Mouse (Mus musculus) testis, adult 2 months (tissue): ENCODE measurements around the gene Smg6. TPM values are rescaled to one million over a fixed set of nuclear protein-coding genes. Genes with fewer than 3 reads are reported as not detected.

ENCODE experiments used
- H3K27ac ChIP-seq: fragments of 200-500 bp; 2 replicates; pipeline ENCODE4 v1.5.1; 2012; ENCODE audit warnings: low read depth, low read length; ENCODE audit not compliant: control insufficient read depth, insufficient read depth
- H3K27me3 ChIP-seq: fragments of 200-500 bp; 2 replicates; pipeline ENCODE4 v1.6.1; 2012; ENCODE audit warnings: mild to moderate bottlenecking, low read length, moderate library complexity; ENCODE audit not compliant: control insufficient read depth, insufficient read depth
- H3K36me3 ChIP-seq: fragments of 200-500 bp; 2 replicates; pipeline ENCODE4 v1.6.1; 2012; ENCODE audit warnings: mild to moderate bottlenecking, low read length; ENCODE audit not compliant: control insufficient read depth, insufficient read depth
- H3K4me1 ChIP-seq: fragments of 200-500 bp; 2 replicates; pipeline ENCODE4 v1.6.1; 2012; ENCODE audit warnings: low read length; ENCODE audit not compliant: control insufficient read depth, insufficient read depth
- H3K4me3 ChIP-seq: fragments of 200-500 bp; 2 replicates; pipeline ENCODE4 v1.5.1; 2012; ENCODE audit warnings: low read depth, mild to moderate bottlenecking, low read length, moderate library complexity, mixed read lengths; ENCODE audit not compliant: control insufficient read depth
- CTCF ChIP-seq: fragments of 200-500 bp; IDR thresholded peaks from 2 replicates; pipeline ENCODE4 v1.5.1; 2012; ENCODE audit warnings: low read depth, mild to moderate bottlenecking, inconsistent platforms, low read length, moderate library complexity; ENCODE audit not compliant: control insufficient read depth, insufficient read depth, insufficient replicate concordance
- POLR2A ChIP-seq: fragments of 200-500 bp; IDR thresholded peaks from 2 replicates; pipeline ENCODE4 v1.6.1; 2012; ENCODE audit warnings: low read depth, mild to moderate bottlenecking, inconsistent platforms, low read length, moderate library complexity; ENCODE audit not compliant: control insufficient read depth
- polyA plus RNA-seq: library from polyadenylated mRNA; depleted of rRNA; stranded (reverse); fragments of >200 nt; gene quantifications from 2 replicates; pipeline ENCODE4 v1.2.3, GENCODE M21; 2012

Gene Smg6
- polyA plus RNA-seq, 1 experiment = 76.8 TPM

DNA sequence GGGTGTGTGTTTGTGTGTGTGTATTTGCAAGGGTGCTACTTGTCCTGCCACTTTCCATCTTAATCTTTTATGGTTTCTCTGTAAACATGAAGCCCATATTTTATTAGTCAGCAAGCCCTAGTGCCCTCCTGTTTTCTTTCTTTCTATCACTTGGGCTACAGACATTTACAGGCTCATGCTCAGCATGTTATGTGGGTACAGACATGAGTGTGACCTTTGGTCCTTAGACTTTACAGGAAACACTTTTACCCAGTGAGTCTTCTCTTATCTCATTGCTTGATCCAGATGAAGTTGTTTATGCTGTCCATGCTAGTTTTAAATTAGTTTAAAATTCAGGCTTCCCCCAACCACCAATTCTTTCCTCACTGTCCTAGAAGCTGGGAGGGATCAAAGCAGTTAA, 36.3 kb downstream of the Smg6 start:
- Histone ChIP-seq H3K36me3 (peaks cover 1% of the 10 kb centered on the region; the same call in 1 of the 2 replicates), H3K4me1 (no peaks in the 10 kb centered on the region), H3K4me3 (no peak overlapping the region), H3K27me3 (no peaks in the 10 kb centered on the region), H3K27ac (no peak overlapping the region)
- TF ChIP-seq CTCF (no peak), POLR2A (no peak)

DNA sequence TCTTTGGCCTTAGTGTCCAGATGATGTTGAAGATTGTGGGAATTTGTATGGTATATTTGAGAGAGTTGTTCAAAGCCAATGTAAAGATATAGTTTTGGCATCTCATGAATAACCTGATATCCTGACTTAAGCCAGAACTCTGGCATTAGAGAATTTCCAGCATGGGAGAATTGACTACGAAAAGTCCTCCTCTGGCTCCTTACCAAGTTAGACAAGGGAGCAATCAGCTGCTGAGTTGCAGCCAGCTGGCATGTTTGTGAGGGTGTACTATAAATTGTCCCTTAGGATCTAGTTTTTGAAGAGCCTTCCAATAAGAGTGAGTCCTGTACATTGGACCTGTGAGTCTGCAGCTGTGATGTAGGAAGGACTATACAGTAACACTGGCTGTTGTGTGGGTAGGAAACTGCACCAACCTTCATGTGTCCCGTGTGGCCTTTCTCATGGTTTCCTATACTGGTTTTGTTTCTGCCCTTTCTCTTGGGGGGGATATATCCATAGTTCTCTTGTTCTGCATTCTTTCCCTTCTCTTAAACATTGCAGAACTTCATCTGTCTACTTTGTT, 37.3 kb downstream of the Smg6 start:
- H3K4me3 ChIP-seq = no peak overlapping the region
- H3K4me1 ChIP-seq = no peaks in the 10 kb centered on the region
- H3K27me3 ChIP-seq = no peaks in the 10 kb centered on the region
- H3K27ac ChIP-seq = no peak overlapping the region
- peaks cover 1% of the 10 kb centered on the region; the same call in 1 of the 2 replicates for H3K36me3 ChIP-seq
- TF ChIP-seq CTCF (no peak), POLR2A (no peak)

GRCm38 (mm10) chr11:74965516-74965915, 39.9 kb downstream of the Smg6 start:
- H3K36me3 ChIP-seq = peaks cover 1% of the 10 kb centered on the region; the same call in 1 of the 2 replicates
- H3K4me3 ChIP-seq = no peak overlapping the region
- no peaks in the 10 kb centered on the region for H3K4me1 ChIP-seq
- TF ChIP-seq CTCF (no peak), POLR2A (no peak)
- H3K27ac ChIP-seq = no peak overlapping the region
- H3K27me3 ChIP-seq = no peaks in the 10 kb centered on the region

DNA sequence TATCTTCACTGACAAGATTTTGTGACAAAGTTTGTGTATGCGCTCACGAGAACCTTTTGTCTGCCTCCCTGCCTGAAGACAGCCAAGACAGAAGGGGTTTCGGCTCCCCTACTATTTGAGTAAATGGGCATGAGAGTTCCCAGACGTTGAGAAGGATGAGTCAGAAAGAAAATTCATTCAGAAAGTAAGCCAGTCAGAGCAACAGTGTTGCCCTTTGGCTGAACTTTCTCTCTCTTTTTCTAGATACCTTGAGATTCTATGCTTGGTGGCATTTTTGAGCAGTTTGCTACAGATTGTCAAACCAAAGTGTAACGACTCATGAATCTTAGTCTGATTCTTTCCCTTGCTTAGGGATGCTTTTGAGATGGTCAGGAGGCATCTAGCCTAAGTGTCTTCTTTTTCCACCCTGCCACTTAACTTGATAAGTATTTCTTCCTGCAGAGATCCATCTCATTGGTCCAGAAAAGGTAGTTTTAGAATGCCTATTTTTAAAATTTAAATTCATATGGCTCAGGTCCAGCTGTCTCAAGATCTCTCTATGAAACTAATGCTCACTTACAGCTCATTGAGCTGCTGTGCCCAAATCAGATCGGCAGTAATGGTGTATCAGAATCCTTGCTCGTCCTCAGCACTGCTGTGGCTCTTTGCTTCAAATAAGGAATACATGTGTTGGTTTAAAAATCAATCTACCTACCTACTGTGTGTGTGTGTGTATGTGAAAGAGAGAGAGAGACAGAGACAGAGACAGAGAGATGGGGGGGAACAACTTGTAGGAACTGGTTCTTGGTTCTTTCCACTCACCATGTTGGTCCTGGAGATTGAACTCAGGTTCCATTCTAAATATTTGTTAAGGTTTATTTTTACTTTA, 47.9 kb downstream of the Smg6 start:
- Histone ChIP-seq H3K27ac (no peak overlapping the region), H3K4me3 (no peak overlapping the region), H3K4me1 (no peaks in the 10 kb centered on the region), H3K27me3 (no peaks in the 10 kb centered on the region), H3K36me3 (no peaks in the 10 kb centered on the region)
- TF ChIP-seq POLR2A (no peak), CTCF (no peak)

- Histone ChIP-seq H3K27me3 (no peaks in the 10 kb centered on the region), H3K27ac (no peak overlapping the region), H3K36me3 (no peaks in the 10 kb centered on the region), H3K4me1 (no peaks in the 10 kb centered on the region), H3K4me3 (no peak overlapping the region)
- TF ChIP-seq POLR2A (no peak), CTCF (no peak)
Observed at GRCm38 (mm10) chr11:74974615-74975014, 49.0 kb downstream of the Smg6 start.

DNA sequence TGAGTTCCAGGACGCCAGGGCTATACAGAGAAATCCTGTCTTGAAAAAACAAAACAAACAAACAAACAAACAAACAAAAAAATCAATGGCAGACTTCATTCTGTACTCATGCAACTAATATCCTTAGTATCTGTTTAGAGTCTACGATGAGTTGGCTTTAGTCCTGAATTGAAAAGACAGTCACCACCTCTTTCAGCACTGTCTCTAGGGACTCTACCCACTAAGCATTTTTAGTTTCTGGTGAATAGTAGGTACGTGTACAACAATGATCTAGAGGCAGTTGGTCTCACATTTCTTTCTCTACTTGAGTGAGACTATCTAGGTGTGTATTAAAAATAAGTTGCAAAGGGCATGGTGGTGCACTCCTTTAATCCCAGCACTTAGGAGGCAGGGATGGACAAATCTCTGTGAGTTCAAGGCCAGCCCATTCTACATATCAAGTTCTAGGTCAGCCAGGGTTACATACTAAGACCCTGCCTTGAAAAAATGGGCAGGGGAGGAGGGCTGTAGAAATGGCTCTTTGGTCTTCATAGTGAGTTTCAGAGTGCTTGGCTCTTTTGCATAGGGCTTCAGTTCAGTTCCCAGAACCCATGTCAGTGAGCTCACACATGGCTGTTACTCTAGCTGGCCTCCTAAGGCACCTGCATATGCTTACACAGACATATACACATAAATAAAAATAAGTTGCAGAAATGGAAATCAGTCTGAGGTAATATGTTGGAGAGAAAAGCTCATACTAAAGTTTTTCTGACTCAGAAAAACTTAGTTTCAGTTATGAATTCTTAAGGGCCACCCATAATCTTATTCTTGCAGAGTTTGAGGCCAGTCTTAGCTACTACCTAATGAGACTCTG, 51.4 kb downstream of the Smg6 start:
- H3K4me3 ChIP-seq = no peak overlapping the region
- TF ChIP-seq POLR2A (no peak), CTCF (no peak)

DNA sequence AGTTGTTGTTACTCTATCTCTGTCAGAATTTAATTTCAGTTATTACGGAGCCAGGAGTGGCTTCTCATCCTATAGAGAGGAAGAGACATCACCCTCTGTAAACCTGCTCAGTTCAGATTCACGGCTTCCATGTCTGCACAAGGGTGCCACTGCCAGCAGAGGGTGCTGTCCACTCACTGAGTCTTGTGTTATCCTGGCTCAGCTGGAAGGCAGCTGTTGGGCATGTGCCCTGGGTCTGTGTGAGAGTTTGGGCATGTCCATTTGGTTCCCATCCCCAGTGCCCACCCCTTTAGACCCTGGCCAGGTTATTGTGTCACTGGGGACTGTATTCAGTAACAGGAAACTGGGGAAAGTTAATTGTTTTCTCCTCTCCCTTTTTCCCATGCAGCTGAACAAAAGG, 55.8 kb downstream of the Smg6 start:
- no peak for TF ChIP-seq POLR2A
- TF ChIP-seq CTCF = peak; percentile 89; the same call in 1 of the 2 replicates
- H3K4me3 ChIP-seq = no peak overlapping the region
- no peaks in the 10 kb centered on the region for H3K4me1 ChIP-seq
- H3K27ac ChIP-seq = no peak overlapping the region
- H3K36me3 ChIP-seq = no peaks in the 10 kb centered on the region
- no peaks in the 10 kb centered on the region for H3K27me3 ChIP-seq

More for the DNA sequence above, 51.4 kb downstream of the Smg6 start:
- no peaks in the 10 kb centered on the region for H3K4me1 ChIP-seq
- no peak overlapping the region for H3K27ac ChIP-seq
- H3K36me3 ChIP-seq = no peaks in the 10 kb centered on the region
- no peaks in the 10 kb centered on the region for H3K27me3 ChIP-seq
